Mouse (Mus musculus): ENCODE data around the gene Fam208a. TPM values are rescaled to one million over a fixed set of nuclear protein-coding genes. Genes with fewer than 3 reads are reported as not detected.

The Fam208a gene
- 17.5 TPM for polyA plus RNA-seq (2017; shearing (Covaris generic))

DNA sequence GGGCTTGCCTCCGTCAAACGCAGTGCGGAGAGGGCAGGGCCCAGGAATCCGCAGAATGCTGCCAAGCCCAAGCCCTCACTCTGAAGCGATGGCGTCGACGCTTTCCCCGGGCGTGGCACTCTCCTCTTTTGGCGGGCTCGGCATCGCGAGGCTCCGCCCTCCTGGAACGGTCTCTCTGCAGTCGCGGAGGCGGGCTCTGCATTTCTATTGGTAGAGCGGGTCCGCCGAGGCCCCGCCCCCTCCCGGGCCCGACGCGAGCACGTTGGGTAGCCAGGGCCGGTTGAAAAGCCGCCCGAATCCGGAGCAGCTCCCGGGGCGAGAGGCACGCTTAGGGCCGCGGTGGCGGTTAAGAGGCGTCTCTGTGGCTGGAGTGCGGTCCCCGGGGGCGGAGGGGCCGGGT is at the start of gene Fam208a:
Fam208a (plus strand) TSS at position 262 of the 400 bp plus-strand sequence.

GRCm38 (mm10) chr14:27507894-27508643 is 79.4 kb downstream of the Fam208a start, which contains the start of gene Ccdc66:
TSS of gene Ccdc66 (minus strand) at chr14:27508460.

Other genes starting within 250 kb of the Fam208a start
- 22.8 TPM for gene Ccdc66, start 79.6 kb downstream of the Fam208a start, polyA plus RNA-seq (2017; shearing (Covaris generic))
- gene Erc2, start 193.6 kb downstream of the Fam208a start, polyA plus RNA-seq (2017; shearing (Covaris generic)) = not detected